Mouse (Mus musculus) olfactory bulb, adult 2 months (tissue): ENCODE results near the gene Dnph1.

Source experiments
- CTCF ChIP-seq: fragments of 200-500 bp; IDR thresholded peaks from 2 replicates; pipeline ENCODE4 v1.5.1; 2012; ENCODE audit warnings: low read depth, mild to moderate bottlenecking, low read length, moderate library complexity; ENCODE audit not compliant: insufficient read depth
- POLR2A ChIP-seq: fragments of 200-500 bp; IDR thresholded peaks from 2 replicates; pipeline ENCODE4 v1.6.1; 2012; ENCODE audit warnings: mild to moderate bottlenecking, low read depth, low read length, moderate library complexity; ENCODE audit not compliant: insufficient read depth

DNA sequence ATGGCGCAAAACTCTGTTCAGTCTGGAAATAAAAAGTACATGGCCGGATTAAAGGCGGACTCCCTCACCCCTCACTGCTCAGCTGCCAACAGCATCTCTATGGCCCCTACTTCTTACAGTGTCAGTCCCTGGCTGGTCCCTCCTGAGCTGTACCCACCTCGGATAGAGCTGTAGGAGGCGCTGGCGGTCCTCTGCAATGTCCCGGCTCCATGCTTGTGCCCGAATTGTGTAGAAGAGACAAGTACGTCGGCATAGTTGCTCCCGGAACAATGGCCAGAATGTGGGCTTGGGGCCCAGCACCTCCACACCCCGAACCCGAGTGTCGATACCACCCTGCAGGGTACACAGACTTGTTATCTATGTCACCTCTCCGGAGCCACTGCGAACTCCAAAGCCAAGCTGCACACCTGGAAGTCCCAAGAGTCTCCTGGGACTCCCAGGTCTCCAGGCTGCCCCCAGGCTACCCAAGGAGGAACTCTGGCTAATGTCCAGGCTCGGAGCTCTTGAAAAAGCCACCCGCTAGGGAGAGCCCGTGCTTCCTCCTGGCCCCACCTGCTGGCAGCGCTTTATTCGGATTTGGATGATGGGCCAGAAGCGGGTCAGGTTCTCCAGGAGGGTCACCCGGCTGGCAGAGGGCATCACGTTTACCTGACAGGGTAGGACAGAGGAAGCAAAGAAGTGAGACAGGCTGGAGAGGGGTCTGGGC, 25.6 kb downstream of the Dnph1 start:
- TF ChIP-seq CTCF (no peak), POLR2A (no peak)
